Comparison of ENCODE assay signal across 22 mouse cellular contexts in the genomic region with DNA sequence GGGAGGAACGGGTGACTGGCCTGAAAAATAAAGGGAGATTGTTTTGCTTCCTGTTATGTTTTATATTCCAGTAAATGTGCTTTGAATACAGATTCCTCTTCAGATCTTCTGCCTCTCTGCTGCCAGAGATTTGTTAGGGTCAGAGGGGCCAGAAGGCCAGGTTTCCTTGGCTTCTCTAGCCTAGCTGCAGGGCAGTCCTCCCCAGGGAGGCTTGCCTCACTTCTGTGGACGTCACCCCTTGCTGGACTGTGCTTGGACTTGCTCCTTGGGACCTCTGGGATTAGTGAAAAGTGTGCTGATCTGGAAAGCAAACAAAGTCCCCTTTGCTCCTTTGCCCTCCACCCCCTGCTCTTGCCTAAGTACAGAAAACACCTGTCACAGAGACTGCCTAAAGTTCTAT. TPM values are rescaled to one million over a fixed set of nuclear protein-coding genes. Genes with fewer than 3 reads are reported as not detected.
DNase-seq lines count a peak whose midpoint lies in the region; ATAC-seq and TF ChIP-seq lines count a peak whose summit lies in the region.
"Had no signal": no experiment of that assay in that cellular context is flagged by ENCODE, and none has a peak within 500 bp of the region (broad histone marks: within the 10 kb centered on the region; RNA-seq: fewer than 3 reads in every experiment).

No protein-coding gene starts in this region.

- no peak for ATAC-seq in kidney, embryonic 14.5 days (ENCODE audit: low FRiP score, low TSS enrichment)
- peak; percentile 63 for ATAC-seq in kidney, postnatal 0 days (replicated peaks; ENCODE audit: low FRiP score, low read depth)
- ATAC-seq in neural tube, embryonic 15.5 days (ENCODE audit: low FRiP score) = no peak
- ATAC-seq: activated CD4-positive, CD25-positive, alpha-beta regulatory T cell, adult 4 months; forebrain, embryonic 13.5 days; hindbrain, postnatal 0 days; intestine, postnatal 0 days had no signal

- no peak for TF ChIP-seq CTCF in kidney, postnatal 0 days (IDR thresholded peaks at IDR 0.05; ENCODE audit: low read depth)

- WGBS in kidney, embryonic 14.5 days = 29% methylated on average over 2 of the region's 2 CpGs
- WGBS in kidney, postnatal 0 days = 38% methylated on average over 2 of the region's 2 CpGs
- 79% methylated on average over 2 of the region's 2 CpGs for WGBS in neural tube, embryonic 15.5 days

- no peak overlapping the region for H3K4me2 ChIP-seq in kidney, embryonic 14.5 days (replicated peaks; ENCODE audit: low read depth, low read length)
- no peak overlapping the region for H3K4me2 ChIP-seq in kidney, postnatal 0 days (ENCODE audit: low read length)
- H3K4me2 ChIP-seq in neural tube, embryonic 15.5 days = no peak overlapping the region
- H3K4me2 ChIP-seq: embryonic facial prominence, embryonic 12.5 days; forebrain, embryonic 13.5 days; liver, embryonic 13.5 days had no signal

- H3K27me3 ChIP-seq in kidney, embryonic 14.5 days (ENCODE audit: control insufficient read depth, insufficient read depth, low read length) = no peaks in the 10 kb centered on the region
- H3K27me3 ChIP-seq in kidney, postnatal 0 days (ENCODE audit: insufficient read depth, low read length) = no peaks in the 10 kb centered on the region
- no peaks in the 10 kb centered on the region for H3K27me3 ChIP-seq in neural tube, embryonic 15.5 days (replicated peaks)
- H3K27me3 ChIP-seq: embryonic facial prominence, embryonic 12.5 days; forebrain, embryonic 13.5 days; liver, embryonic 13.5 days had no signal

- no peaks in the 10 kb centered on the region for H3K9me3 ChIP-seq in kidney, embryonic 14.5 days (ENCODE audit: control insufficient read depth, low read length)
- H3K9me3 ChIP-seq in kidney, postnatal 0 days (replicated peaks; ENCODE audit: low read length) = no peaks in the 10 kb centered on the region
- no peaks in the 10 kb centered on the region for H3K9me3 ChIP-seq in neural tube, embryonic 15.5 days (replicated peaks)
- H3K9me3 ChIP-seq: embryonic facial prominence, embryonic 12.5 days; forebrain, embryonic 13.5 days; G1E; hindbrain, embryonic 10.5 days; liver, embryonic 13.5 days had no signal

- peak; percentile 69 for DNase-seq in adrenal gland, postnatal 14 days
- no peak for DNase-seq in adrenal gland, adult 18-20 months (ENCODE audit: low spot score in 2 of 2)
- DNase-seq in kidney, adult 18-20 months = peak; percentile 38
- DNase-seq in adrenal gland, postnatal 25 days = peak; percentile 27
- peak; percentile 32 for DNase-seq in kidney, postnatal 0 days (ENCODE audit: low spot score)
- DNase-seq in retina, postnatal 1 day = no peak
- DNase-seq: cerebellum, adult 9-11 months; liver, embryonic 13.5 days; lung, postnatal 10 days; thymus, postnatal 14 days had no signal

- H3K27ac ChIP-seq in kidney, embryonic 14.5 days (ENCODE audit: low read depth, low read length) = no peak overlapping the region
- H3K27ac ChIP-seq in kidney, postnatal 0 days = peak overlapping the region; percentile 54
- no peak overlapping the region for H3K27ac ChIP-seq in neural tube, embryonic 15.5 days (replicated peaks)
- H3K27ac ChIP-seq: embryonic facial prominence, embryonic 12.5 days; forebrain, embryonic 13.5 days; hindbrain, embryonic 10.5 days; hindbrain, postnatal 0 days; liver, embryonic 13.5 days had no signal

- peaks cover 50% of the 10 kb centered on the region for H3K36me3 ChIP-seq in kidney, embryonic 14.5 days (ENCODE audit: control insufficient read depth, insufficient read depth, low read length)
- peaks cover 12% of the 10 kb centered on the region for H3K36me3 ChIP-seq in kidney, postnatal 0 days (ENCODE audit: insufficient read depth, low read length)
- peaks cover 40% of the 10 kb centered on the region for H3K36me3 ChIP-seq in neural tube, embryonic 15.5 days

- no peak overlapping the region for H3K4me3 ChIP-seq in kidney, embryonic 14.5 days (ENCODE audit: low read length)
- no peak overlapping the region for H3K4me3 ChIP-seq in kidney, postnatal 0 days (replicated peaks; ENCODE audit: low read depth, low read length)
- no peak overlapping the region for H3K4me3 ChIP-seq in neural tube, embryonic 15.5 days (replicated peaks)
- H3K4me3 ChIP-seq: embryonic facial prominence, embryonic 12.5 days; erythroblast, embryonic 14.5 days; forebrain, embryonic 13.5 days; hindbrain, embryonic 10.5 days; liver, embryonic 13.5 days had no signal

- no peak overlapping the region for H3K9ac ChIP-seq in kidney, embryonic 14.5 days (ENCODE audit: low read depth, low read length)
- H3K9ac ChIP-seq in kidney, postnatal 0 days (ENCODE audit: low read depth, low read length) = no peak overlapping the region
- H3K9ac ChIP-seq in neural tube, embryonic 15.5 days (replicated peaks) = no peak overlapping the region
- H3K9ac ChIP-seq: embryonic facial prominence, embryonic 12.5 days; forebrain, embryonic 13.5 days; liver, embryonic 13.5 days had no signal

- H3K4me1 ChIP-seq in kidney, embryonic 14.5 days (ENCODE audit: control insufficient read depth, insufficient read depth, low read length) = peaks cover 7% of the 10 kb centered on the region; the same call in 1 of the 2 replicates
- H3K4me1 ChIP-seq in kidney, postnatal 0 days (replicated peaks; ENCODE audit: insufficient read depth, low read length) = peaks cover 3% of the 10 kb centered on the region; the same call in 1 of the 2 replicates
- H3K4me1 ChIP-seq in neural tube, embryonic 15.5 days = no peaks in the 10 kb centered on the region
- H3K4me1 ChIP-seq: forebrain, embryonic 13.5 days had no signal

RNA-seq across cellular contexts. Expression of a gene that starts 31.6 kb away (rescaled TPM):
- 8.5 and 9.1 TPM in 2 replicates for total RNA-seq in adrenal gland, postnatal 14 days (2021)
- 1 to 10 TPM; 2.3 to 2.8 TPM for total RNA-seq in adrenal gland, adult 18-20 months (2021)
- 0.31 and 0.53 TPM in 2 replicates for polyA plus RNA-seq in kidney, embryonic 14.5 days (2014; fragmentation: Nextera tagmentation; extraction: Ambion mirVana)
- total RNA-seq in adrenal gland, postnatal 25 days (2021) = 1.4 and 2.0 TPM in 2 replicates
- 3.6 and 3.7 TPM in 2 replicates for polyA plus RNA-seq in kidney, postnatal 0 days (2015; fragmentation: Nextera tagmentation; extraction: Ambion mirVana)
- 0.23 and 0.43 TPM in 2 replicates for polyA plus RNA-seq in neural tube, embryonic 15.5 days (2015; fragmentation: Nextera tagmentation; extraction: Ambion mirVana)
- total RNA-seq: megakaryocyte, adult 5-6 weeks had no signal
- polyA plus RNA-seq: activated CD4-positive, CD25-positive, alpha-beta regulatory T cell, adult 4 months; erythroblast, embryonic 14.5 days; limb, embryonic 11.5 days had no signal

Comparison
In these comparisons a context has a peak if more than half of its experiments do, and no peak if none do; other contexts are left out.
1. DNase-seq: peak in adrenal gland, postnatal 14 days (single experiment), kidney, adult 18-20 months (single experiment), adrenal gland, postnatal 25 days (single experiment) and kidney, postnatal 0 days (single experiment); none in adrenal gland, adult 18-20 months (0 of 2) and retina, postnatal 1 day (single experiment).